Mouse (Mus musculus) brain, embryonic 14.5 days (tissue): ENCODE data around the gene Stk33.

Experiments
- CTCF ChIP-seq: fragments of 200-500 bp; IDR thresholded peaks from 2 replicates; pipeline ENCODE4 v1.5.1; 2012; ENCODE audit warnings: inconsistent platforms, mild to moderate bottlenecking, moderate library complexity, borderline replicate concordance; ENCODE audit not compliant: insufficient read depth, insufficient read length; ENCODE audit errors: extremely low read depth
- POLR2A ChIP-seq: fragments of 200-500 bp; IDR thresholded peaks from 2 replicates; pipeline ENCODE4 v1.6.1; 2012; ENCODE audit warnings: mild to moderate bottlenecking, inconsistent platforms, borderline replicate concordance; ENCODE audit not compliant: poor library complexity, insufficient read depth, insufficient read length, severe bottlenecking; ENCODE audit errors: extremely low read depth

DNA sequence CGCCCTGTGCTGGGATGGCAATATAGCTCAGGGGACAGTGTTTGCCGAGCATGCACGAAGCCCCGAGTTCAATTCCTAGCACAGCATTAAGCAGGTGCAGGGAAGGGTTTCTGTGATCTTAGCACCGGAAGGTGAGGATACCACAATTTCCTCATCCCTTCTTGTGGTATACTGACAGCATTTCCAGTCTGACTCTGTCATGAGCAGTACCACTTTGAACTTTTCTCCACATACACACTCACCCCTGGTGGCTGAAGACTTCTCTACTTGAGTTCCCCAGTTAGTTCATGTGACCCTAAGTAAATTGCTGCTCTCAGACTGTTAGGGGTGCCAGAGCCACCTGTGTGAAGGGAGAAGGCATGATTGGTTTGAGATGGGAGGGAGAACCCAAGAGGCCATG lies 173.3 kb downstream of the Stk33 start:
- TF ChIP-seq POLR2A, result no peak
- no peak for TF ChIP-seq CTCF
